Mouse (Mus musculus): ENCODE measurements around the gene Lats2. TPM values are rescaled to one million over a fixed set of nuclear protein-coding genes. Genes with fewer than 3 reads are reported as not detected.
"Not testable (repeated sequence)": the region's sequence is repeated elsewhere in the genome, so short reads cannot be mapped to it uniquely, and the experiment has no call there.

Gene Lats2
- polyA plus RNA-seq, 1 experiment = 35.9 TPM

- DNase-seq (ENCODE audit: low spot score) = no peak
These were observed 62.6 kb downstream of the Lats2 start for GRCm38 (mm10) chr14:57695550-57695949.

- no peak for DNase-seq (ENCODE audit: low spot score)
These were observed 63.9 kb downstream of the Lats2 start for GRCm38 (mm10) chr14:57694246-57694645.

DNA sequence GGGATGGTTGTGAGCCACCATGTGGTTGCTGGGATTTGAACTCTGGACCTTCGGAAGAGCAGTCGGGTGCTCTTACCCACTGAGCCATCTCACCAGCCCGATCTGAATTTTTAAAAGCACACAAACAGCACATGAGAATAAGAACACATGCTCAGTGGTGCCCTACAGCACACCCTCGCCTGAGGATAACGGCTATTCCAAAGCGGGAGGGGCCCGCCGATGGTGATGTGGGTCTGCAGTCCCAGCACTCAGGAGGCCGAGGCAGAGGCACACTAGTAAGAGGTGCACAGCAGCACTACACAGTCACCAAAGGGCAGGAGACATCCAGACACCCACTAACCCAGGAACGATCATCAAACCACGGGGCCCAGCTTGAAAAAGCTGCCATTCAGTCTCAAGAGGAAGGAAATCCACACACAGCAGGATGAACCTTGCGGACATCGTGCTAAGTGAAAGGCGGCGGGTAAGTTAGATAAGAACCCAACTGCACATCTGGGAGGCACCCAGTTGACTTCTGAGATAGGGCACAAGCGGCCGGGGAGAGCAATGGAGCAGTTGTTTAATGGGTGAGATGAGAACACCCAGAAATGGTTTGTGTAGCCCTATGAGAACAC lies 65.6 kb downstream of the Lats2 start:
- DNase-seq (ENCODE audit: low spot score) = no peak

DNA sequence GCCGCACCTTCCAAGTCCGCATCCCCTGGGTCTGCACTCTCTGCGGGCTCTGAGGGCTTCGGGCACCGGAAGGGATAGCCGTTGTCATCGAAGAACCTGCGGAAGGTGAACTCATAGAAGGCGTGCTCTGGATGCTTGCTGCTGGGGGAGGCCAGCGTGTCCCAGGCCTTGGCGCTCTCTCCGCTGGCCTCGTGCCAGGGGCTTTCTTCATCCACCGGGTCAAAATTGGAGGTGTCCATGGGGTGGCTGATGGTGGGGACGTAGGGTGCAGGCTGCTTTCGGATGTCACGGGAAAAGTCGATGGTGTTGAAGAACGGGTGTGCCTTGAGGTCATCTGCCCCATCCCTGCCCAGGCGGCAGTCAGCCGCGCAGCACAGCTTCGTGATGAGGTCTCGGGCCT lies 66.9 kb downstream of the Lats2 start:
- DNase-seq (ENCODE audit: low spot score) = no peak

GRCm38 (mm10) chr14:57690681-57691080 lies 67.5 kb downstream of the Lats2 start:
- DNase-seq (ENCODE audit: low spot score) = no peak

- not testable (repeated sequence) for DNase-seq (ENCODE audit: low spot score)
These were observed 70.1 kb downstream of the Lats2 start for GRCm38 (mm10) chr14:57688066-57688465.

GRCm38 (mm10) chr14:57687441-57687840 lies 70.7 kb downstream of the Lats2 start:
- DNase-seq (ENCODE audit: low spot score) = no peak

GRCm38 (mm10) chr14:57686647-57687046 lies 71.5 kb downstream of the Lats2 start:
- no peak for DNase-seq (ENCODE audit: low spot score)

DNA sequence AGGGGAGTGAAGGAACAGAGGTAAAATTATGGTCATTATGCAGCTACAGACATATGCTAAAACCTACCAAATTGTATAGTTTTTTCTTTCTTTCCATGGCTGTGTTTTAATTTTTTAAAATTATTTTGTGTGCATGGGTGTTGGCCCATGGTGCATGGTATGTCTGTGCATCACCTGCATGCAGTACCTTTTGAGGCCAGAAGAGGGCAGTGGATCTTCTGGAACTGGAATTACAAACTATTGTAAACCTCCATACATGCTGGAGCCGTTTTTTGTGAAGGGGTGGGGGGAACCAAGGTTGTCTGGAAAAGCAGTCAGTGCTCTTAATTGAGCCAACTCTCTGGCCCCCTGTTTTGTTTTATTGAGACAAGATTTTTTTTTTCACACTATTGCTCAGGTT lies 73.6 kb downstream of the Lats2 start:
- DNase-seq (ENCODE audit: low spot score) = no peak

GRCm38 (mm10) chr14:57682751-57683150 lies 75.4 kb downstream of the Lats2 start:
- DNase-seq (ENCODE audit: low spot score) = no peak

DNA sequence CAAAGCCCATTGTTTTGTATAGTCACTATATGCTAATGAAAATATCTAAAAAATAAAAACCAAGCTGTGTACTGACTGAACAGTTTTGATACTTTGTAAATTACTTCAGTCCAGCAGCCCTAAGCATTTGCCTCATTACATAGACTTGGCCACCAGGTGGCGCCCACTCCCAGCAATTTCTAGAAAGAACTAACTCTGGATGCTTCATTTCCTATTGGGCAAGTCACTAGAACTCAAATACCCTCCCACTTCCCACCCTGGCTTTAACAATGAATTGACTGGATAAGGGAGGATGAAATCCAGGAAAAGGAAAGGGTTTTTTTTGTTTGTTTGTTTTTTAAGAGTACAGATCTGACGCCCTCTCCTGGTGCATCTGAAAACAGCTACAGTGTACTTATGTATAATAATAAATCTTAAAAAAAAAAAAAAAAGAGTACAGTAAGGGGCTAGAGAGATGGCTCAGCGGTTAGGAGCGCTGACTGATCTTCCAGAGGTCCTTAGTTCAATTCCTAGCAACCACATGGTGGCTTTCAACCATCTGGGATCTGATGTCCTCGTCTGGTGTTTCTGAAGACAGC lies 78.1 kb downstream of the Lats2 start:
- DNase-seq (ENCODE audit: low spot score) = peak; percentile 60

DNA sequence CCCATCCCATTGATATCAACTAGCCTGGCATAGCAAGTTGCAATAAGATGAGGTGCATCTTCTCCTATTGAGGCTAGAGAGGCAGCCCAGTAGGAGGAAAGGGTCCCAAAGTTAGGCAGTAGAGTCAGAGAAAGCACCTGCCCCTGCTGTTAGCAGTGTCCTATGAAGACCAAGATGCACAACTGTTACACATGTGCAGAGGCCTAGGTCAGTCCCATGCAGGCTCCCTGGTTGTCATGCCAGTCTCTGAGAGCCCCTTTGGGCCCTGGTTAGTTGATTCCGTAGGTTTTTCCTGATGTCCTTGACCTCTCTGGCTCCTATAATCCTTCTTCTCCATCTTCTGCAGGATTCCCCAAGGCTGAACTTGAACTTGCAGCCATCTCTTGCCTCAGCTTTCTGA lies 78.7 kb downstream of the Lats2 start:
- DNase-seq (ENCODE audit: low spot score) = no peak

GRCm38 (mm10) chr14:57675481-57675880 lies 82.7 kb downstream of the Lats2 start:
- DNase-seq (ENCODE audit: low spot score) = no peak

DNA sequence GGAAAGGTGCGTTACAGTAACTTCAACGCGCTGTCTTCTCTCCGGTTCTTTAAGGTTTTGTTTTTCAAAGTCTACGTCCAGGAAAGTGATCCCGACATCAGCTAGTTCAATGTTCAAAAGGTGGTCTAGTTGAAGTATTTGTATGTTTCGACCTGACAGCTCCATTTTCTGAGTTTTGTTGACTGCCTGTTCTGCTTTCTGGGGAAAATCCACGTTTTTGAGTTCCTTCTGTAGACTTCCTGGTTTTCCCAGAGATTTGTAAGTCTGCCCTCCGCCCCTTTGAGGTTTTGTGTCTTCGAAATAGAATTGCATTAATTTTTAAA lies 92.6 kb downstream of the Lats2 start:
- no peak for DNase-seq (ENCODE audit: low spot score)

DNA sequence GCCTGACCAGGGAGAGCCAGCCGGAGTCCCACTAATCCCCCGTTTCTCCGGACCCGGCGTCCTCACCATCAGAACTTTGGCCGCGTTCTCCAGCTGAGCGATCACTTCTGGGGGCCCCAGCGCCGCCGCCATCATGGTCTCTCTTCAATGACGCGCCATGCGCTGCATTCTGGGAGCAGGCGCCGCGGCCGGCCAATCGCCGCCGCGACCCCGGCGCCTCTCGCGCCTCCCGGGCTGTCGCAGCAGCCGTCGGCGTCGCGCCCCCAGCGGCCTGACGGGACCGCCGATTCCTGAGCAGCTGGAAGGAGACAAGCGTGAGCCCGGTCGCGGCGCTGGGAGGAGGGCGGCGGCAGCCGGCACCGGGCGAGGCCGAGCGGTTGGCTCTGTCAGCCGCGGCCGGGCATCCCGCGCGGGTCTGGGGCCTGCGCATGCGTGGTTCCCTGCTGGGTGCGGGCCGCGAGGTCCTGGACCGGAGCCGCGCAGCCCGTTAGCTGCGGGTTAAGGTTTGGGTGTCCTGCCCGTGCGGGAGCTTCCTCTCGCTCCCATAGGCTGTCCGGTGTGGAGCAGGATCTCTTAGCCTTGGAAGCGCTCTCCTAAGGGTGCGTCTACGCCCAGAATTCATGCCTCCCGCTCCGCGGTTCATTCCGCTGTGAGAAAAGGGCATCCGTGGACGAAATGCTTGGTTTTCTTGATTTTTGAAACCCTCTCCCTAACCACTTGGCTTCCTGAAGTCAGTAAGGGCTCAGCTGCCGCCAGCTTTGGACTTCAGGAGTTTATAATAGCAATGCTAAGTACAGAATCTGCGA lies 93.2 kb downstream of the Lats2 start, which contains the start of gene Xpo4:
Gene Xpo4, minus strand, starts transcription at position 609 of the 806 bp plus-strand sequence.
- DNase-seq (ENCODE audit: low spot score) = peak; percentile 81

GRCm38 (mm10) chr14:57664311-57664821 lies 93.8 kb downstream of the Lats2 start:
- peak; percentile 36 for DNase-seq (ENCODE audit: low spot score)

GRCm38 (mm10) chr14:57663630-57664029 lies 94.6 kb downstream of the Lats2 start:
- no peak for DNase-seq (ENCODE audit: low spot score)

GRCm38 (mm10) chr14:57658301-57658700 lies 99.9 kb downstream of the Lats2 start:
- no peak for DNase-seq (ENCODE audit: low spot score)

GRCm38 (mm10) chr14:57657500-57657899 lies 100.7 kb downstream of the Lats2 start:
- DNase-seq (ENCODE audit: low spot score) = no peak

DNA sequence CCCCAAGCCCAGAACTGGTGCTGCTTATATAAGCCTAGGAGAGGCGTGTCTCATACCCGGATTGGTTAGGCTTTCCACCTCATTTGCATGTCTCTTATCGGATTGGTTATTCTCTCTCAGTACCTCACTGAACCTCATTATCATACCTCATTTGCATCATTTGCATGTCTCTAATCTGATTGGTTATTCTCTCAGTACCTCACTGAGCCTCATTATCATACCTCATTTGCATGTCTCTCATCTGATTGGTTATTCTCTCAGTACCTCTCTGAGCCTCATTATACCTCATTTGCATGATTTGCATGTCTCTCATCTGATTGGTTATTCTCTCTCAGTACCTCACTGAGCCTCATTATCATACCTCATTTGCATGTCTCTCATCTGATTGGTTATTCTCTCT lies 101.7 kb downstream of the Lats2 start:
- not testable (repeated sequence) for DNase-seq (ENCODE audit: low spot score)

GRCm38 (mm10) chr14:57649501-57649900 lies 108.7 kb downstream of the Lats2 start:
- DNase-seq (ENCODE audit: low spot score) = no peak

GRCm38 (mm10) chr14:57646155-57646554 lies 112.0 kb downstream of the Lats2 start:
- no peak for DNase-seq (ENCODE audit: low spot score)

Data from urinary bladder, adult 2 months (tissue).